Mouse (Mus musculus) forebrain, embryonic 11.5 days (tissue): ENCODE measurements at regions not wholly inside any gene's neighbourhood (a gene's known extent, or its start where the extent isn't known, plus 50 kb on each side); places are given as distances from the start of the nearest gene placed in this dataset.

Source experiments
- ATAC-seq: fragments of 200-750 bp; cut with Nextera tagmentation; replicated peaks from 2 replicates; pipeline ENCODE4 v1.8.0; 2017; ENCODE audit warnings: moderate TSS enrichment; ENCODE audit not compliant: low FRiP score
- DNase-seq: peaks from one replicate; pipeline ENCODE4 v3.0.0-alpha.2; 2017; ENCODE audit warnings: low spot score
- H3K27ac ChIP-seq: fragments of 300-500 bp; sonication (generic); 2 replicates; pipeline ENCODE4 v1.5.1; 2014; ENCODE audit warnings: low read depth, low read length
- H3K27me3 ChIP-seq: fragments of 300-500 bp; sonication (generic); 2 replicates; pipeline ENCODE4 v1.6.1; 2014; ENCODE audit warnings: mild to moderate bottlenecking, low read length, mixed read lengths; ENCODE audit not compliant: control insufficient read depth, insufficient read depth
- H3K36me3 ChIP-seq: fragments of 300-500 bp; sonication (generic); 2 replicates; pipeline ENCODE4 v1.6.1; 2014; ENCODE audit warnings: mild to moderate bottlenecking, low read length, moderate library complexity, mixed read lengths; ENCODE audit not compliant: control insufficient read depth, insufficient read depth
- H3K4me1 ChIP-seq: fragments of 300-500 bp; sonication (generic); replicated peaks from 2 replicates; pipeline ENCODE4 v1.6.1; 2014; ENCODE audit warnings: low read length, mixed read lengths; ENCODE audit not compliant: control insufficient read depth, insufficient read depth
- H3K4me2 ChIP-seq: fragments of 300-500 bp; sonication (generic); 2 replicates; pipeline ENCODE4 v1.6.1; 2014; ENCODE audit warnings: low read depth, mild to moderate bottlenecking, low read length, moderate library complexity, mixed read lengths; ENCODE audit not compliant: severe bottlenecking
- H3K4me3 ChIP-seq: fragments of 300-500 bp; sonication (generic); 2 replicates; pipeline ENCODE4 v1.5.1; 2014; ENCODE audit warnings: low read depth, low read length
- H3K9ac ChIP-seq: fragments of 300-500 bp; sonication (generic); 2 replicates; pipeline ENCODE4 v1.6.1; 2014; ENCODE audit warnings: low read length
- H3K9me3 ChIP-seq: fragments of 300-500 bp; sonication (generic); 2 replicates; pipeline ENCODE4 v1.6.1; 2016; ENCODE audit warnings: low read length, mixed read lengths; ENCODE audit not compliant: control insufficient read depth
- WGBS: fragments of 180-500 bp; shearing (Covaris S2); extraction: QIAGEN DNeasy Blood & Tissue Kit; methylation state at CpG from one replicate; pipeline ENCODE4 v1.1.7; 2014; 5-methylcytosine and 5-hydroxymethylcytosine counted together

DNA sequence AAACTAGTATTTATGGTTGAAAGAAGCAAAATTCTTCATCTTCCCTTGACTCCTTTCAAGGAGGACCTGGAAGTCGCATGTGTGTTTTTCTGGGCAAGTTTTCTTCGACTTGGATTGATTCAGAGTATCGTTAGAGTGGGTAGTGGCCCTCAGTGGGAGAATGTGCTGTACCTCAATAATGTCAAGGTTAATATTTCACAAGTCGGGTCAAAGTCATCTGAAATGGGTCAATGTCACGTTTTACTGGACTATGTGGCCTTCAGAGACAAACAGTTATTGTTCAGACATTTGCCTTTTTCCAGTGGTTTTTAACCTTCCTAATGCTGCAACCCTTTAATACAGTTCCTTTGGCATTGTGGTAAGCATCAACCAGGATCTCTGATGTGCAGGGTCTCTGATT is 102.8 kb upstream of the Abca1 start:
- 86% methylated on average over 5 of the region's 5 CpGs for WGBS
- no peak overlapping the region for H3K9ac ChIP-seq
- ATAC-seq = no peak
- no peak overlapping the region for H3K4me2 ChIP-seq
- H3K27ac ChIP-seq = no peak overlapping the region
- no peak overlapping the region for H3K4me3 ChIP-seq
- H3K27me3 ChIP-seq = no peaks in the 10 kb centered on the region
- H3K4me1 ChIP-seq = no peaks in the 10 kb centered on the region
- DNase-seq = no peak
- no peaks in the 10 kb centered on the region for H3K36me3 ChIP-seq
- H3K9me3 ChIP-seq = no peaks in the 10 kb centered on the region

DNA sequence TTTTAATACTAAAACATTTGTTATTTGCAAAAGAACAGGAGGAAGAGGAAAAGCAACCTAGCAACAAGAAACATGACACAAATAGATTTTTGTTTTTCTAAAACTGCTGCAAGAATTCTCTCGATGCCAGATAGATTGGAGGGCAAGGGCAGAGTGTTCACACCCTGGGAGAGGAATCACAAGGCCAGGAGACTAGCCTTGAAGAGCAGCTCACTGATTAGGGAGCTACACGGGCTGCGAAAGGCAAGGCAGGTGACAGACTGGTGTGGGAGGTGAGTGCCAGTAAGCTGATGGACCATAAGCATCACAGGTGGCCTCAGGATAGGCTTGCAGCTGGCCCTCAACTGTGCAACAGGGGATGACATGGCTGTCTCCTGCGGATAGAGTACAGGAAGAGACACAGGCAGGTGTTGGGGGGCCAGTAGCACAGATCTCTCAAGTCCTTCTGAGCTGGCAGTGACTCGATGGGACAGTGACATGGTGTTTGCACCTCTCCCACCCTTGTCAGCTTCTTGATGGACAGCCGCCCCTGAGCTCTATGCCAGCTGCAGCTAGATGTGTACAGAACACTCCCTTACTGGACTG is 102.0 kb upstream of the Abca1 start:
- Histone ChIP-seq H3K4me3 (no peak overlapping the region), H3K4me2 (no peak overlapping the region), H3K27me3 (no peaks in the 10 kb centered on the region), H3K9ac (no peak overlapping the region), H3K9me3 (no peaks in the 10 kb centered on the region), H3K4me1 (no peaks in the 10 kb centered on the region), H3K36me3 (no peaks in the 10 kb centered on the region), H3K27ac (no peak overlapping the region)
- no peak for ATAC-seq
- DNase-seq = no peak
- WGBS = 80% methylated on average over 6 of the region's 6 CpGs

GRCm38 (mm10) chr4:53258975-53259374 is 99.3 kb upstream of the Abca1 start:
- Histone ChIP-seq H3K36me3 (no peaks in the 10 kb centered on the region), H3K9ac (no peak overlapping the region), H3K4me3 (no peak overlapping the region), H3K4me1 (no peaks in the 10 kb centered on the region; the same call in 1 of the 2 replicates), H3K9me3 (no peaks in the 10 kb centered on the region), H3K27me3 (no peaks in the 10 kb centered on the region), H3K27ac (no peak overlapping the region), H3K4me2 (no peak overlapping the region)
- ATAC-seq (no peak), DNase-seq (no peak)
- WGBS = 93% methylated on average over 6 of the region's 6 CpGs

- no peak overlapping the region for H3K27ac ChIP-seq
- H3K4me1 ChIP-seq = no peaks in the 10 kb centered on the region; the same call in 1 of the 2 replicates
- no peaks in the 10 kb centered on the region for H3K9me3 ChIP-seq
- no peak overlapping the region for H3K4me2 ChIP-seq
- H3K9ac ChIP-seq = no peak overlapping the region
- H3K36me3 ChIP-seq = no peaks in the 10 kb centered on the region
- no peaks in the 10 kb centered on the region for H3K27me3 ChIP-seq
- WGBS = 88% methylated on average over 5 of the region's 5 CpGs
- DNase-seq = no peak
- no peak overlapping the region for H3K4me3 ChIP-seq
- no peak for ATAC-seq
Measured at GRCm38 (mm10) chr4:53256996-53257395, 97.3 kb upstream of the Abca1 start.

GRCm38 (mm10) chr4:53254483-53254882 is 94.8 kb upstream of the Abca1 start:
- Histone ChIP-seq H3K36me3 (no peaks in the 10 kb centered on the region), H3K9me3 (no peaks in the 10 kb centered on the region), H3K4me3 (no peak overlapping the region), H3K9ac (no peak overlapping the region), H3K4me1 (no peaks in the 10 kb centered on the region; the same call in 1 of the 2 replicates), H3K27ac (no peak overlapping the region), H3K4me2 (no peak overlapping the region), H3K27me3 (no peaks in the 10 kb centered on the region)
- ATAC-seq (no peak), DNase-seq (no peak)
- WGBS = 71% methylated on average over 6 of the region's 6 CpGs

GRCm38 (mm10) chr4:53253680-53254079 is 94.0 kb upstream of the Abca1 start:
- Histone ChIP-seq H3K4me3 (no peak overlapping the region), H3K27me3 (no peaks in the 10 kb centered on the region), H3K9ac (no peak overlapping the region), H3K27ac (no peak overlapping the region), H3K9me3 (no peaks in the 10 kb centered on the region), H3K4me1 (no peaks in the 10 kb centered on the region; the same call in 1 of the 2 replicates), H3K4me2 (no peak overlapping the region), H3K36me3 (no peaks in the 10 kb centered on the region)
- ATAC-seq (no peak), DNase-seq (no peak)
- WGBS = 60% methylated on average over 4 of the region's 4 CpGs

DNA sequence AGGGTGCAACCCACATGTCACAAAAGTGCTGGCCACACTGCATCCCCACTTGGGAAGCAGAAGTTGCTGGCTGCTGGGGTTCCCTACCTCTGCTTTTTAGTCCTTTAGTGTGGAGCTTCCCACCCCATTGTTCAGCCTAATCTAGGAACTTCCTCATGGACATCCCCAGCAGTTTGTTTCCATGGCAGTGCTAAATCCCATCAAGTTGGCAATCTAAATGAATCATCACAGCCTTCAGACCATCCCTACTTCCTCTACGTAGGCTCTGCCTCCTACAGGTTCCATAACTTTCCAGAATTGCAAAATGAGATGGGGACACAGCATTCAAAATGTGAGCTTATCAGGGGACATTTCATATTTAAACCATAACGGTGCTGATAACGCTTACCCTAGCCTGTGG is 90.6 kb upstream of the Abca1 start:
- Histone ChIP-seq H3K27ac (no peak overlapping the region), H3K9me3 (no peaks in the 10 kb centered on the region), H3K4me2 (no peak overlapping the region), H3K4me1 (no peaks in the 10 kb centered on the region; the same call in 1 of the 2 replicates), H3K9ac (no peak overlapping the region), H3K27me3 (no peaks in the 10 kb centered on the region), H3K36me3 (no peaks in the 10 kb centered on the region), H3K4me3 (no peak overlapping the region)
- no peak for ATAC-seq
- DNase-seq = no peak
- WGBS = 94% methylated on average over 3 of the region's 3 CpGs

GRCm38 (mm10) chr4:53246083-53246747 is 86.5 kb upstream of the Abca1 start:
- H3K9ac ChIP-seq = no peak overlapping the region
- H3K4me2 ChIP-seq = no peak overlapping the region
- ATAC-seq = no peak
- no peaks in the 10 kb centered on the region for H3K27me3 ChIP-seq
- H3K36me3 ChIP-seq = no peaks in the 10 kb centered on the region
- no peaks in the 10 kb centered on the region for H3K9me3 ChIP-seq
- H3K4me1 ChIP-seq = no peaks in the 10 kb centered on the region
- 90% methylated on average over 15 of the region's 15 CpGs for WGBS
- no peak for DNase-seq
- no peak overlapping the region for H3K4me3 ChIP-seq
- no peak overlapping the region for H3K27ac ChIP-seq

- H3K9ac ChIP-seq = no peak overlapping the region
- H3K9me3 ChIP-seq = no peaks in the 10 kb centered on the region
- no peaks in the 10 kb centered on the region for H3K4me1 ChIP-seq
- H3K4me3 ChIP-seq = no peak overlapping the region
- ATAC-seq = no peak
- no peaks in the 10 kb centered on the region for H3K36me3 ChIP-seq
- no peak overlapping the region for H3K4me2 ChIP-seq
- DNase-seq = no peak
- no peaks in the 10 kb centered on the region for H3K27me3 ChIP-seq
- H3K27ac ChIP-seq = no peak overlapping the region
- WGBS = 96% methylated on average over 4 of the region's 4 CpGs
Measured at GRCm38 (mm10) chr4:53245553-53245952, 85.9 kb upstream of the Abca1 start.
